Mouse (Mus musculus): ENCODE data around the gene Vmn2r112.
"Not testable (repeated sequence)": the region's sequence is repeated elsewhere in the genome, so short reads cannot be mapped to it uniquely, and the experiment has no call there.

Gene Vmn2r112

DNA sequence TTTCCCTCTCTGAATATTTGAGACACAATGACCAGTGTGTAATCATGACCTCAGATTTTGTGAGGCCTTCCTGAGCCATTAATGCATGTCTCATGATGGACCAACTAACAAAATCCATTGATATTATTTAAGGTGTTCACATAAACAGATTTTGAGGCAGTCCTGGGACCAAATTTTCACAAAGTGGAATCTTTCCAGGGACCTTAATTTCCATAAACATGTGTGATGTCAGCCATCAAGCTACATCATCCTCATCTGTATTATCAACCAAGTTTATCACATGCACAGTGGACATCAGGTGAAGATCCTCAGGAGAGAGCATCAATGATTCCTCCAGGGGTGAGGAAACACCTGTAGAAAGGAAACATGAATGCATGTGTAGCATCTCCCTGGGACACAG lies at the start of gene Vmn2r112:
TSS of gene Vmn2r112 (plus strand) at position 301 of the 400 bp plus-strand sequence.
- not testable (repeated sequence) for DNase-seq (ENCODE audit: low read depth, low spot score)

DNA sequence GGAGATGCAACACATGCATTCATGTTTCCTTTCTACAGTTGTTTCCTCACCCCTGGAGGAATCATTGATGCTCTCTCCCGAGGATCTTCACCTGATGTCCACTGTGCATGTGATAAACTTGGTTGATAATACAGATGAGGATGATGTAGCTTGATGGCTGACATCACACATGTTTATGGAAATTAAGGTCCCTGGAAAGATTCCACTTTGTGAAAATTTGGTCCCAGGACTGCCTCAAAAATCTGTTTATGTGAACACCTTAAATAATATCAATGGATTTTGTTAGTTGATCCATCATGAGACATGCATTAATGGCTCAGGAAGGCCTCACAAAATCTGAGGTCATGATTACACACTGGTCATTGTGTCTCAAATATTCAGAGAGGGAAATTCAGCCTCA lies 27.4 kb upstream of the Vmn2r112 start, which contains the start of gene Vmn2r111:
TSS of gene Vmn2r111 (minus strand) at position 101 of the 400 bp plus-strand sequence.
- not testable (repeated sequence) for DNase-seq (ENCODE audit: low read depth, low spot score)

DNA sequence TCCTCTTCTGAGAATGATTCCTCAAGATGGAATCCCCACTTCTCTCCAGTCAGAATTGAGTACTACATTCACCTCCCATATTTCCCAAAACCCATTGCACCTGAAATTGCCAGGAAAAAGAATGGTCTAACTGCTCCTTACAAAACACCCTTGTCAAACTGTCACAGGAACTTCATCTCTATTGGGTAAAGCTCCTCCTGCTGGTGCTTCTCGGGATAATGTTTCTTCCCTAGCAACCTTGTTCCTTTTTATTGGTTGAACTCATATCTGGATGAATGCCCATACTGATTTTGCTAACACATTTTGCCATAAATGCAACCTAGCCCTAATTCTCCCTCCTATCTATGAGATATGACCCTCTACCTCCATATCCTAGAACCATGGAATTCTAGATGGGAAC lies 29.9 kb downstream of the Vmn2r112 start:
- no peak for DNase-seq (ENCODE audit: low read depth, low spot score)

Measured in embryo, embryonic 11.5 days (tissue).